ENCODE assay signal across 25 mouse cellular contexts in the genomic region with DNA sequence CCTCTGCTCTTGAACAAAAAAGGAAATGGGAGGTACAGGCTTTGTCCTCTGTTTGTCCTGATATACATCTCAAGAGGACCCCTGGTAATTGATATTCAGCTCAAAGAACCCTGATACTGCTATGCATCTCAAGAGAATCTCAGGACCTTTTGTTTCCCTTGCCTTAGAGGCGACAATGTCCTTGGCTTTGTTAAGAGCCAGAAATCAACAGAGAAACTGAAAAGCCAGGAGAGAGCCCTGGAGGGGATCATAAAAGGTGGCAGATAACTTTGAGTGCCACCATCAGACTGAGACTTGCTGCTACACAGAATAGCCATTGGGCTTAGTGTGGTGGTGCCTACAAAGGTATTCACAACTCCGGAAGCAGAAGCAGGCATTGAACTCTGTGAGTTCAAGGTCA.
A peak's percentile ranks its signal among the peaks of the same experiment; 100 is the strongest.
DNase-seq lines count a peak whose midpoint lies in the region; ATAC-seq and TF ChIP-seq lines count a peak whose summit lies in the region.
"Had no signal": no experiment of that assay in that cellular context is flagged by ENCODE, and none has a peak within 500 bp of the region (broad histone marks: within the 10 kb centered on the region; RNA-seq: fewer than 3 reads in every experiment).

No protein-coding gene starts in this region.

- TF ChIP-seq CTCF in kidney, adult 2 months (conservative IDR thresholded peaks at IDR 0.05; ENCODE audit: insufficient read depth, insufficient read length, low read depth, low read length): no peak
- TF ChIP-seq CTCF in ES-Bruce4 (IDR thresholded peaks at IDR 0.05; ENCODE audit: low read depth, low read length): no peak
- no peak for TF ChIP-seq CTCF in cerebellum, adult 2 months (IDR thresholded peaks at IDR 0.05; ENCODE audit: borderline replicate concordance, insufficient read depth, low read depth, low read length)

- no peak for TF ChIP-seq POLR2A in kidney, adult 2 months (IDR thresholded peaks at IDR 0.05; ENCODE audit: low read depth, low read length)
- TF ChIP-seq POLR2A in ES-Bruce4 (IDR thresholded peaks at IDR 0.05; ENCODE audit: insufficient read depth, low read length): no peak
- TF ChIP-seq POLR2A in cerebellum, adult 2 months (IDR thresholded peaks at IDR 0.05; ENCODE audit: borderline replicate concordance, insufficient read depth, low read length): no peak

- DNase-seq in kidney, adult 2 months: no peak
- DNase-seq in ES-E14 (ENCODE audit: low read depth, low spot score): peak; percentile 77
- DNase-seq in ZHBTc4 (ENCODE audit: low read depth, low spot score): peak; percentile 92
- DNase-seq in cerebellum, adult 2 months: no peak
- DNase-seq in thymus, postnatal 14 days: no peak
- no peak for DNase-seq in gastrocnemius, adult 18-20 months (ENCODE audit: low spot score)
- DNase-seq: adrenal gland, adult 8-10 months; adrenal gland, postnatal 14 days; adrenal gland, postnatal 36 days; cerebellum, adult 11-12 months; cerebellum, adult 8-10 months; cerebellum, adult 9-11 months; cerebellum, postnatal 14 days; cerebellum, postnatal 36 days; forebrain, postnatal 0 days had no signal

- H3K27me3 ChIP-seq in kidney, adult 2 months (replicated peaks; ENCODE audit: control insufficient read depth, insufficient read depth, low read length): no peaks in the 10 kb centered on the region
- H3K27me3 ChIP-seq in kidney, embryonic 14.5 days (ENCODE audit: control insufficient read depth, insufficient read depth, low read length): no peaks in the 10 kb centered on the region
- no peaks in the 10 kb centered on the region for H3K27me3 ChIP-seq in ES-Bruce4 (ENCODE audit: control insufficient read depth, insufficient read depth, low read length, poor library complexity, severe bottlenecking)
- H3K27me3 ChIP-seq in cerebellum, adult 2 months (ENCODE audit: control insufficient read depth, insufficient read depth, low read length): no peaks in the 10 kb centered on the region
- H3K27me3 ChIP-seq: CH12.LX; forebrain, embryonic 13.5 days; forebrain, embryonic 15.5 days; Patski had no signal

- 68% methylated on average over 2 of the region's 2 CpGs for WGBS in kidney, adult 2 months
- 73% methylated on average over 2 of the region's 2 CpGs for WGBS in kidney, embryonic 14.5 days
- 85% methylated on average over 2 of the region's 2 CpGs for WGBS in cerebellum, adult 2 months

- in situ Hi-C loops in ES-E14 (cut with MboI; ENCODE audit: low sequenced_read_pairs in 2 of 2, unreplicated experiment in 2 of 2): no loop called here

- H3K9ac ChIP-seq in kidney, embryonic 14.5 days (ENCODE audit: low read depth, low read length): no peak overlapping the region
- no peak overlapping the region for H3K9ac ChIP-seq in ES-Bruce4 (ENCODE audit: low read depth, poor library complexity, severe bottlenecking)
- no peak overlapping the region for H3K9ac ChIP-seq in ES-E14 (ENCODE audit: insufficient read depth, low read depth, low read length, poor library complexity, severe bottlenecking)
- H3K9ac ChIP-seq: embryonic facial prominence, embryonic 12.5 days; forebrain, embryonic 13.5 days; forebrain, embryonic 15.5 days; forebrain, postnatal 0 days had no signal

- H3K4me1 ChIP-seq in kidney, adult 2 months (ENCODE audit: control insufficient read depth, insufficient read depth, low read length): peaks cover 28% of the 10 kb centered on the region
- H3K4me1 ChIP-seq in kidney, embryonic 14.5 days (ENCODE audit: control insufficient read depth, insufficient read depth, low read length): peaks cover 7% of the 10 kb centered on the region; the same call in 1 of the 2 replicates
- peaks cover 6% of the 10 kb centered on the region for H3K4me1 ChIP-seq in ES-Bruce4 (ENCODE audit: control insufficient read depth, insufficient read depth, low read length)
- peaks cover 7 to 26% of the 10 kb centered on the region in 2 experiments for H3K4me1 ChIP-seq in ES-E14 (ENCODE audit: control insufficient read depth in 2 of 2, insufficient read depth in 2 of 2, low read length in 2 of 2, poor library complexity in 1 of 2)
- peaks cover 4% of the 10 kb centered on the region; the same call in 1 of the 2 replicates for H3K4me1 ChIP-seq in cerebellum, adult 2 months (ENCODE audit: control insufficient read depth, insufficient read depth, low read length)
- H3K4me1 ChIP-seq: embryonic facial prominence, embryonic 12.5 days; forebrain, embryonic 13.5 days had no signal

- peak; percentile 85; the same call in 1 of the 2 replicates for TF ChIP-seq EP300 in ES-Bruce4 (IDR thresholded peaks at IDR 0.05; ENCODE audit: insufficient read depth, low read depth, low read length)

- no peaks in the 10 kb centered on the region for H3K9me3 ChIP-seq in kidney, embryonic 14.5 days (ENCODE audit: control insufficient read depth, low read length)
- H3K9me3 ChIP-seq in ES-Bruce4 (replicated peaks; ENCODE audit: control insufficient read depth, insufficient read depth, low read length, poor library complexity, severe bottlenecking) (no peaks in the 10 kb centered on the region), ES-E14 (ENCODE audit: control insufficient read depth, insufficient read depth, low read depth, low read length) (no peaks in the 10 kb centered on the region)
- H3K9me3 ChIP-seq: embryonic facial prominence, embryonic 10.5 days; embryonic facial prominence, embryonic 12.5 days; forebrain, embryonic 13.5 days; forebrain, embryonic 15.5 days; G1E had no signal

- no peak for ATAC-seq in kidney, embryonic 14.5 days (ENCODE audit: low FRiP score, low TSS enrichment)
- ATAC-seq: activated CD4-positive, CD25-positive, alpha-beta regulatory T cell, adult 4 months; forebrain, embryonic 13.5 days; forebrain, embryonic 15.5 days; forebrain, postnatal 0 days; Patski had no signal

- H3K27ac ChIP-seq in kidney, adult 2 months (ENCODE audit: insufficient read depth, low read depth, low read length): 0 out of 2 replicates have a peak overlapping the region, but pooled peaks have one; percentile 0
- no peak overlapping the region for H3K27ac ChIP-seq in kidney, embryonic 14.5 days (ENCODE audit: low read depth, low read length)
- H3K27ac ChIP-seq in ES-Bruce4 (ENCODE audit: insufficient read depth, low read length): peak overlapping the region; percentile 96
- H3K27ac ChIP-seq in ES-E14 (ENCODE audit: insufficient read depth, low read depth, low read length, poor library complexity, severe bottlenecking): peak overlapping the region; percentile 100
- no peak overlapping the region for H3K27ac ChIP-seq in cerebellum, adult 2 months (ENCODE audit: insufficient read depth, low read length)
- H3K27ac ChIP-seq: embryonic facial prominence, embryonic 10.5 days; embryonic facial prominence, embryonic 12.5 days; forebrain, embryonic 13.5 days; forebrain, embryonic 15.5 days had no signal

- H3K36me3 ChIP-seq in kidney, adult 2 months (ENCODE audit: control insufficient read depth, insufficient read depth, low read length): no peaks in the 10 kb centered on the region
- no peaks in the 10 kb centered on the region for H3K36me3 ChIP-seq in kidney, embryonic 14.5 days (ENCODE audit: control insufficient read depth, insufficient read depth, low read length)
- H3K36me3 ChIP-seq in ES-Bruce4 (ENCODE audit: control insufficient read depth, insufficient read depth, low read length, poor library complexity, severe bottlenecking): no peaks in the 10 kb centered on the region
- H3K36me3 ChIP-seq in ES-E14 (ENCODE audit: control insufficient read depth, insufficient read depth, low read length, poor library complexity, severe bottlenecking): no peaks in the 10 kb centered on the region
- H3K36me3 ChIP-seq: embryonic facial prominence, embryonic 10.5 days; embryonic facial prominence, embryonic 12.5 days; forebrain, embryonic 15.5 days; G1E had no signal

- H3K4me3 ChIP-seq in kidney, adult 2 months (ENCODE audit: insufficient read depth, low read depth, low read length): no peak overlapping the region
- no peak overlapping the region for H3K4me3 ChIP-seq in kidney, embryonic 14.5 days (ENCODE audit: low read length)
- H3K4me3 ChIP-seq in ES-Bruce4 (ENCODE audit: low read depth, low read length) (no peak overlapping the region), ES-E14 (ENCODE audit: insufficient read depth in 1 of 2, low read depth in 1 of 2, low read length in 2 of 2, poor library complexity in 1 of 2, severe bottlenecking in 1 of 2) (no peak overlapping the region)
- H3K4me3 ChIP-seq in cerebellum, adult 2 months (replicated peaks; ENCODE audit: insufficient read depth, low read depth, low read length): no peak overlapping the region
- H3K4me3 ChIP-seq: embryonic facial prominence, embryonic 10.5 days; embryonic facial prominence, embryonic 12.5 days; forebrain, embryonic 13.5 days; forebrain, embryonic 15.5 days had no signal

- H3K4me2 ChIP-seq in kidney, embryonic 14.5 days (replicated peaks; ENCODE audit: low read depth, low read length): no peak overlapping the region
- H3K4me2 ChIP-seq: embryonic facial prominence, embryonic 12.5 days; forebrain, embryonic 13.5 days; forebrain, embryonic 15.5 days had no signal

TF ChIP-seq in ES-E14, 5 proteins besides CTCF, POLR2A, EP300 and RAD21:
- TF ChIP-seq MAFK (IDR thresholded peaks at IDR 0.05; ENCODE audit: insufficient read depth, low read depth, low read length): no peak
- TF ChIP-seq ZC3H11A (IDR thresholded peaks at IDR 0.05; ENCODE audit: borderline replicate concordance, low read depth, low read length): no peak
- no peak for TF ChIP-seq ZNF384 (IDR thresholded peaks at IDR 0.05; ENCODE audit: low read depth, low read length)
- TF ChIP-seq HCFC1 (IDR thresholded peaks at IDR 0.05; ENCODE audit: borderline replicate concordance, insufficient read depth, low read length): no peak
- TF ChIP-seq CHD2 (IDR thresholded peaks at IDR 0.05; ENCODE audit: low read depth, low read length): no peak
TF ChIP-seq in ES-E14: peak in this region for 0.

Comparison
In these comparisons a context has a peak if more than half of its experiments do, and no peak if none do; other contexts are left out.
1. H3K27ac ChIP-seq: peak in kidney, adult 2 months (single experiment), ES-Bruce4 (single experiment) and ES-E14 (single experiment); none in kidney, embryonic 14.5 days (single experiment) and cerebellum, adult 2 months (single experiment).
2. DNase-seq: peak in ES-E14 (single experiment) and ZHBTc4 (single experiment); none in kidney, adult 2 months (single experiment), cerebellum, adult 2 months (0 of 2), thymus, postnatal 14 days (single experiment) and gastrocnemius, adult 18-20 months (single experiment).